Mouse (Mus musculus) liver, adult 2 months (tissue): ENCODE measurements around the gene Nlrp4f. TPM values are rescaled to one million over a fixed set of nuclear protein-coding genes. Genes with fewer than 3 reads are reported as not detected.

Experiments
- DNase-seq: peaks from one replicate; pipeline ENCODE4 v3.0.0-alpha.2; 2011; ENCODE audit warnings: low read depth, low spot score; ENCODE audit errors: extremely low read depth
- H3K27ac ChIP-seq: fragments of 200-500 bp; replicated peaks from 2 replicates; pipeline ENCODE4 v1.5.1; 2012; ENCODE audit warnings: low read depth, mild to moderate bottlenecking, control low read depth, inconsistent platforms, low read length; ENCODE audit not compliant: insufficient read depth
- H3K27me3 ChIP-seq: fragments of 200-500 bp; 2 replicates; pipeline ENCODE4 v1.6.1; 2012; ENCODE audit warnings: mild to moderate bottlenecking, moderate library complexity, low read length, inconsistent platforms; ENCODE audit not compliant: control insufficient read depth, insufficient read depth
- H3K36me3 ChIP-seq: fragments of 200-500 bp; 2 replicates; pipeline ENCODE4 v1.6.1; 2012; ENCODE audit warnings: low read length, inconsistent platforms; ENCODE audit not compliant: control insufficient read depth, insufficient read depth
- H3K4me1 ChIP-seq: fragments of 200-500 bp; 2 replicates; pipeline ENCODE4 v1.6.1; 2011; ENCODE audit warnings: low read length; ENCODE audit not compliant: control insufficient read depth, insufficient read depth
- H3K4me3 ChIP-seq: fragments of 200-500 bp; 2 replicates; pipeline ENCODE4 v1.5.1; 2011; ENCODE audit warnings: low read depth, mild to moderate bottlenecking, control low read depth, low read length, moderate library complexity; ENCODE audit not compliant: insufficient read depth
- H3K79me2 ChIP-seq: fragments of 200-500 bp; 2 replicates; pipeline ENCODE4 v1.6.1; 2012; ENCODE audit warnings: inconsistent platforms, mild to moderate bottlenecking, low read length, moderate library complexity; ENCODE audit not compliant: control insufficient read depth, insufficient read depth
- H3K9ac ChIP-seq: fragments of 200-500 bp; 2 replicates; pipeline ENCODE4 v1.6.1; 2012; ENCODE audit warnings: low read depth, mild to moderate bottlenecking, control low read depth, inconsistent platforms, low read length
- CTCF ChIP-seq: fragments of 200-500 bp; IDR thresholded peaks from 2 replicates; pipeline ENCODE4 v1.5.1; 2011; ENCODE audit warnings: low read depth, low read length, control low read depth
- POLR2A ChIP-seq: fragments of 200-500 bp; IDR thresholded peaks from 2 replicates; pipeline ENCODE4 v1.6.1; 2011; ENCODE audit warnings: low read length, control low read depth; ENCODE audit not compliant: insufficient read depth; ENCODE audit errors: extremely low read depth
- WGBS: fragments of 180-500 bp; shearing (Covaris S2); methylation state at CpG from one replicate; pipeline ENCODE4 v1.1.7; 2018; 5-methylcytosine and 5-hydroxymethylcytosine counted together
- polyA plus RNA-seq: library from polyadenylated mRNA; depleted of rRNA; stranded (reverse); fragments of >200 nt; gene quantifications from 2 replicates; pipeline ENCODE4 v1.2.3, GENCODE M21; 2012
- total RNA-seq: library from RNA; depleted of rRNA; stranded (reverse); fragments of >200 nt; gene quantifications from 2 replicates; pipeline ENCODE4 v1.2.3, GENCODE M21; 2014

The Nlrp4f gene
- total and polyA plus RNA-seq, 2 experiments, result not detected

GRCm38 (mm10) chr13:65240509-65241098 is 34.8 kb upstream of the Nlrp4f start:
- DNase-seq, result peak; percentile 88
- no peaks in the 10 kb centered on the region for H3K27me3 ChIP-seq
- peaks cover 7% of the 10 kb centered on the region for H3K4me1 ChIP-seq
- peak overlapping the region; percentile 86 for H3K27ac ChIP-seq
- no peak for TF ChIP-seq CTCF
- no peak; the same call in 1 of the 2 replicates for TF ChIP-seq POLR2A
- H3K79me2 ChIP-seq, result peaks cover 11% of the 10 kb centered on the region
- no peaks in the 10 kb centered on the region for H3K36me3 ChIP-seq
- WGBS, result under 1% methylated on average over 28 of the region's 28 CpGs
- peak overlapping the region; percentile 73 for H3K4me3 ChIP-seq
- peak overlapping the region; percentile 80 for H3K9ac ChIP-seq

GRCm38 (mm10) chr13:65237211-65237610 is 31.4 kb upstream of the Nlrp4f start:
- peaks cover 4% of the 10 kb centered on the region for H3K4me1 ChIP-seq
- no peak overlapping the region for H3K27ac ChIP-seq
- no peak overlapping the region for H3K4me3 ChIP-seq
- H3K79me2 ChIP-seq, result peaks cover 6% of the 10 kb centered on the region
- H3K9ac ChIP-seq, result no peak overlapping the region
- no peak for DNase-seq
- no peaks in the 10 kb centered on the region for H3K27me3 ChIP-seq
- TF ChIP-seq CTCF (no peak), POLR2A (no peak)
- 72% methylated on average over 9 of the region's 9 CpGs for WGBS
- no peaks in the 10 kb centered on the region for H3K36me3 ChIP-seq

GRCm38 (mm10) chr13:65226657-65227056 is 20.9 kb upstream of the Nlrp4f start:
- Histone ChIP-seq H3K4me1 (no peaks in the 10 kb centered on the region), H3K4me3 (no peak overlapping the region), H3K27ac (no peak overlapping the region), H3K79me2 (no peaks in the 10 kb centered on the region), H3K36me3 (no peaks in the 10 kb centered on the region), H3K9ac (no peak overlapping the region), H3K27me3 (no peaks in the 10 kb centered on the region)
- no peak for TF ChIP-seq POLR2A
- no peak for TF ChIP-seq CTCF
- 81% methylated on average over 2 of the region's 2 CpGs for WGBS
- DNase-seq, result no peak

- 55% methylated on average over 6 of the region's 6 CpGs for WGBS
Observed at GRCm38 (mm10) chr13:65225945-65226344, 20.2 kb upstream of the Nlrp4f start.

GRCm38 (mm10) chr13:65200667-65201066 is 5.1 kb downstream of the Nlrp4f start:
- no peak overlapping the region for H3K9ac ChIP-seq
- no peaks in the 10 kb centered on the region for H3K36me3 ChIP-seq
- WGBS, result 65% methylated on average over 1 of the region's 1 CpGs
- no peaks in the 10 kb centered on the region for H3K4me1 ChIP-seq
- H3K27ac ChIP-seq, result no peak overlapping the region
- no peak overlapping the region for H3K4me3 ChIP-seq
- TF ChIP-seq CTCF, result no peak
- no peak for TF ChIP-seq POLR2A
- no peaks in the 10 kb centered on the region for H3K79me2 ChIP-seq
- no peaks in the 10 kb centered on the region for H3K27me3 ChIP-seq
- no peak for DNase-seq

More at GRCm38 (mm10) chr13:65225945-65226344, 20.2 kb upstream of the Nlrp4f start:
- DNase-seq, result no peak
- Histone ChIP-seq H3K36me3 (no peaks in the 10 kb centered on the region), H3K4me1 (no peaks in the 10 kb centered on the region), H3K79me2 (no peaks in the 10 kb centered on the region), H3K27ac (no peak overlapping the region), H3K4me3 (no peak overlapping the region), H3K9ac (no peak overlapping the region), H3K27me3 (no peaks in the 10 kb centered on the region)
- TF ChIP-seq POLR2A (no peak), CTCF (no peak)

- Histone ChIP-seq H3K4me1 (peaks cover 3% of the 10 kb centered on the region; the same call in 1 of the 2 replicates), H3K79me2 (no peaks in the 10 kb centered on the region), H3K36me3 (no peaks in the 10 kb centered on the region), H3K9ac (no peak overlapping the region), H3K4me3 (no peak overlapping the region), H3K27ac (no peak overlapping the region), H3K27me3 (no peaks in the 10 kb centered on the region; the same call in 1 of the 2 replicates)
- 59% methylated on average over 15 of the region's 15 CpGs for WGBS
- TF ChIP-seq POLR2A (no peak), CTCF (no peak)
- DNase-seq, result no peak
Observed at GRCm38 (mm10) chr13:65176472-65177091, 29.2 kb downstream of the Nlrp4f start.
